Mouse (Mus musculus) neural tube, embryonic 13.5 days (tissue): ENCODE measurements around the gene Erbb4. TPM values are rescaled to one million over a fixed set of nuclear protein-coding genes. Genes with fewer than 3 reads are reported as not detected.

Experiments used
- ATAC-seq: fragments of 200-750 bp; cut with Nextera tagmentation; 2 replicates; pipeline ENCODE4 v1.8.0; 2017; ENCODE audit warnings: low read depth, mild to moderate bottlenecking, moderate TSS enrichment, moderate library complexity
- H3K27ac ChIP-seq: fragments of 300-500 bp; sonication (generic); replicated peaks from 2 replicates; pipeline ENCODE4 v1.5.1; 2015; ENCODE audit warnings: moderate library complexity, mild to moderate bottlenecking, inconsistent platforms
- H3K27me3 ChIP-seq: fragments of 300-500 bp; sonication (generic); 2 replicates; pipeline ENCODE4 v1.6.1; 2015; ENCODE audit warnings: mild to moderate bottlenecking, inconsistent platforms
- H3K36me3 ChIP-seq: fragments of 300-500 bp; sonication (generic); 2 replicates; pipeline ENCODE4 v1.6.1; 2015; ENCODE audit warnings: mild to moderate bottlenecking, inconsistent platforms
- H3K4me1 ChIP-seq: fragments of 300-500 bp; sonication (generic); replicated peaks from 2 replicates; pipeline ENCODE4 v1.6.1; 2015; ENCODE audit warnings: inconsistent platforms
- H3K4me2 ChIP-seq: fragments of 300-500 bp; sonication (generic); 2 replicates; pipeline ENCODE4 v1.6.1; 2015; ENCODE audit warnings: inconsistent platforms, mild to moderate bottlenecking, moderate library complexity
- H3K4me3 ChIP-seq: fragments of 300-500 bp; sonication (generic); 2 replicates; pipeline ENCODE4 v1.5.1; 2015; ENCODE audit warnings: mild to moderate bottlenecking, inconsistent platforms
- H3K9ac ChIP-seq: fragments of 300-500 bp; sonication (generic); 2 replicates; pipeline ENCODE4 v1.6.1; 2015; ENCODE audit warnings: moderate library complexity, mild to moderate bottlenecking, inconsistent platforms
- H3K9me3 ChIP-seq: fragments of 300-500 bp; sonication (generic); 2 replicates; pipeline ENCODE4 v1.6.1; 2016; ENCODE audit warnings: inconsistent platforms
- WGBS: fragments of 180-500 bp; shearing (Covaris S2); methylation state at CpG from one replicate; pipeline ENCODE4 v1.1.7; 2015; 5-methylcytosine and 5-hydroxymethylcytosine counted together
- polyA plus RNA-seq: library from polyadenylated mRNA; unstranded; fragments of >200 nt; fragmentation: Nextera tagmentation; extraction: Ambion mirVana; gene quantifications from 2 replicates; pipeline ENCODE4 v1.2.1, GENCODE M21; 2015

The Erbb4 gene
- polyA plus RNA-seq, 1 experiment from 2014 or later: 13.6 TPM

- WGBS: under 1% methylated on average over 29 of the region's 29 CpGs
- ATAC-seq: peak; percentile 40
- Histone ChIP-seq H3K4me1 (peaks cover 34% of the 10 kb centered on the region), H3K27me3 (peaks cover 8% of the 10 kb centered on the region; the same call in 1 of the 2 replicates), H3K27ac (peak overlapping the region; percentile 77), H3K36me3 (no peaks in the 10 kb centered on the region), H3K9ac (peak overlapping the region; percentile 84), H3K9me3 (no peaks in the 10 kb centered on the region), H3K4me3 (peak overlapping the region; percentile 84), H3K4me2 (peak overlapping the region; percentile 91)
These were observed 2.2 kb downstream of the Erbb4 start for GRCm38 (mm10) chr1:69105493-69106321.

- Histone ChIP-seq H3K27ac (peak overlapping the region; percentile 77), H3K4me2 (peak overlapping the region; percentile 91), H3K9me3 (no peaks in the 10 kb centered on the region), H3K27me3 (peaks cover 7% of the 10 kb centered on the region; the same call in 1 of the 2 replicates), H3K4me3 (peak overlapping the region; percentile 84), H3K4me1 (peaks cover 37% of the 10 kb centered on the region), H3K36me3 (no peaks in the 10 kb centered on the region), H3K9ac (peak overlapping the region; percentile 84)
- under 1% methylated on average over 13 of the region's 13 CpGs for WGBS
- no peak for ATAC-seq
These were observed 2.8 kb downstream of the Erbb4 start for GRCm38 (mm10) chr1:69105096-69105492.

- Histone ChIP-seq H3K9ac (peak overlapping the region; percentile 2; the same call in 1 of the 2 replicates), H3K27ac (0 out of 2 replicates have a peak overlapping the region, but pooled peaks have one; percentile 49), H3K27me3 (no peaks in the 10 kb centered on the region; the same call in 1 of the 2 replicates), H3K4me2 (peak overlapping the region; percentile 30), H3K4me1 (peaks cover 37% of the 10 kb centered on the region), H3K9me3 (no peaks in the 10 kb centered on the region), H3K36me3 (no peaks in the 10 kb centered on the region), H3K4me3 (peak overlapping the region; percentile 10; the same call in 1 of the 2 replicates)
- 44% methylated on average over 6 of the region's 6 CpGs for WGBS
- ATAC-seq: no peak
These were observed 4.6 kb downstream of the Erbb4 start for GRCm38 (mm10) chr1:69103211-69103706.

GRCm38 (mm10) chr1:69101670-69102069, 6.2 kb downstream of the Erbb4 start:
- H3K27ac ChIP-seq: no peak overlapping the region
- WGBS: 73% methylated on average over 2 of the region's 2 CpGs
- peaks cover 37% of the 10 kb centered on the region for H3K4me1 ChIP-seq
- H3K9ac ChIP-seq: no peak overlapping the region
- no peaks in the 10 kb centered on the region for H3K9me3 ChIP-seq
- no peak for ATAC-seq
- H3K4me3 ChIP-seq: no peak overlapping the region
- H3K36me3 ChIP-seq: no peaks in the 10 kb centered on the region
- H3K4me2 ChIP-seq: no peak overlapping the region
- no peaks in the 10 kb centered on the region; the same call in 1 of the 2 replicates for H3K27me3 ChIP-seq

GRCm38 (mm10) chr1:69093052-69093451, 14.8 kb downstream of the Erbb4 start:
- Histone ChIP-seq H3K4me2 (no peak overlapping the region), H3K4me3 (no peak overlapping the region), H3K9ac (no peak overlapping the region), H3K27ac (no peak overlapping the region), H3K9me3 (no peaks in the 10 kb centered on the region), H3K36me3 (no peaks in the 10 kb centered on the region), H3K4me1 (no peaks in the 10 kb centered on the region), H3K27me3 (no peaks in the 10 kb centered on the region)
- ATAC-seq: no peak
- WGBS: 57% methylated on average over 3 of the region's 3 CpGs

- Histone ChIP-seq H3K27ac (no peak overlapping the region), H3K9ac (no peak overlapping the region), H3K4me1 (no peaks in the 10 kb centered on the region), H3K4me3 (no peak overlapping the region), H3K9me3 (no peaks in the 10 kb centered on the region), H3K36me3 (no peaks in the 10 kb centered on the region), H3K4me2 (no peak overlapping the region), H3K27me3 (no peaks in the 10 kb centered on the region)
- no peak for ATAC-seq
- 81% methylated on average over 1 of the region's 1 CpGs for WGBS
These were observed 18.5 kb downstream of the Erbb4 start for GRCm38 (mm10) chr1:69089331-69089730.

GRCm38 (mm10) chr1:69085753-69086152, 22.1 kb downstream of the Erbb4 start:
- H3K27me3 ChIP-seq: no peaks in the 10 kb centered on the region
- no peak for ATAC-seq
- WGBS: 78% methylated on average over 6 of the region's 6 CpGs
- no peak overlapping the region for H3K4me2 ChIP-seq
- H3K4me1 ChIP-seq: no peaks in the 10 kb centered on the region
- no peaks in the 10 kb centered on the region for H3K36me3 ChIP-seq
- no peak overlapping the region for H3K4me3 ChIP-seq
- no peaks in the 10 kb centered on the region for H3K9me3 ChIP-seq
- H3K9ac ChIP-seq: no peak overlapping the region
- no peak overlapping the region for H3K27ac ChIP-seq

- no peaks in the 10 kb centered on the region for H3K4me1 ChIP-seq
- 87% methylated on average over 4 of the region's 4 CpGs for WGBS
- no peak overlapping the region for H3K4me2 ChIP-seq
- H3K4me3 ChIP-seq: no peak overlapping the region
- no peak overlapping the region for H3K27ac ChIP-seq
- ATAC-seq: no peak
- no peaks in the 10 kb centered on the region for H3K9me3 ChIP-seq
- no peaks in the 10 kb centered on the region for H3K27me3 ChIP-seq
- H3K36me3 ChIP-seq: no peaks in the 10 kb centered on the region
- no peak overlapping the region for H3K9ac ChIP-seq
These were observed 58.9 kb downstream of the Erbb4 start for GRCm38 (mm10) chr1:69048918-69049317.

- no peak overlapping the region for H3K4me3 ChIP-seq
- H3K9me3 ChIP-seq: no peaks in the 10 kb centered on the region
- no peak overlapping the region for H3K9ac ChIP-seq
- no peak overlapping the region for H3K27ac ChIP-seq
- WGBS: 68% methylated on average over 11 of the region's 11 CpGs
- H3K27me3 ChIP-seq: no peaks in the 10 kb centered on the region
- H3K4me1 ChIP-seq: no peaks in the 10 kb centered on the region
- no peak overlapping the region for H3K4me2 ChIP-seq
- H3K36me3 ChIP-seq: no peaks in the 10 kb centered on the region
- ATAC-seq: no peak
These were observed 61.5 kb downstream of the Erbb4 start for GRCm38 (mm10) chr1:69046228-69046978.

GRCm38 (mm10) chr1:69027816-69028215, 80.0 kb downstream of the Erbb4 start:
- Histone ChIP-seq H3K4me1 (peaks cover 23% of the 10 kb centered on the region), H3K27ac (no peak overlapping the region), H3K36me3 (no peaks in the 10 kb centered on the region), H3K27me3 (no peaks in the 10 kb centered on the region), H3K4me3 (no peak overlapping the region), H3K9me3 (no peaks in the 10 kb centered on the region), H3K4me2 (no peak overlapping the region), H3K9ac (no peak overlapping the region)
- no peak for ATAC-seq
- 31% methylated on average over 5 of the region's 5 CpGs for WGBS

GRCm38 (mm10) chr1:69024858-69025257, 83.0 kb downstream of the Erbb4 start:
- Histone ChIP-seq H3K4me2 (no peak overlapping the region), H3K9me3 (no peaks in the 10 kb centered on the region), H3K27me3 (no peaks in the 10 kb centered on the region), H3K9ac (no peak overlapping the region), H3K36me3 (no peaks in the 10 kb centered on the region), H3K4me1 (peaks cover 23% of the 10 kb centered on the region), H3K4me3 (no peak overlapping the region), H3K27ac (peak overlapping the region; percentile 42)
- 22% methylated on average over 3 of the region's 3 CpGs for WGBS
- peak; percentile 67 for ATAC-seq
